In genomic region chr15:8785537-8785936, GRCm38 (mm10) we compare ENCODE assay signal across 18 mouse cellular contexts.
DNase-seq lines count a peak whose midpoint lies in the region; ATAC-seq and TF ChIP-seq lines count a peak whose summit lies in the region.
"Had no signal": no experiment of that assay in that cellular context is flagged by ENCODE, and none has a peak within 500 bp of the region (broad histone marks: within the 10 kb centered on the region; RNA-seq: fewer than 3 reads in every experiment).

No protein-coding gene starts in this region.

- peak overlapping the region; percentile 15; the same call in 1 of the 2 replicates for H3K27ac ChIP-seq in forebrain, embryonic 10.5 days
- no peak overlapping the region for H3K27ac ChIP-seq in forebrain, embryonic 11.5 days (ENCODE audit: low read depth, low read length)
- H3K27ac ChIP-seq in midbrain, embryonic 12.5 days (replicated peaks) = no peak overlapping the region; the same call in 1 of the 2 replicates
- no peak overlapping the region for H3K27ac ChIP-seq in midbrain, embryonic 10.5 days (replicated peaks)
- H3K27ac ChIP-seq in forebrain, postnatal 0 days (ENCODE audit: low read depth, low read length) = no peak overlapping the region
- H3K27ac ChIP-seq: embryonic facial prominence, embryonic 13.5 days; kidney, postnatal 0 days; limb, embryonic 15.5 days; liver, embryonic 15.5 days had no signal

- H3K9ac ChIP-seq in forebrain, embryonic 11.5 days (ENCODE audit: low read length) = no peak overlapping the region
- no peak overlapping the region for H3K9ac ChIP-seq in midbrain, embryonic 12.5 days (replicated peaks)
- no peak overlapping the region for H3K9ac ChIP-seq in forebrain, postnatal 0 days
- H3K9ac ChIP-seq: embryonic facial prominence, embryonic 13.5 days; limb, embryonic 15.5 days; liver, embryonic 15.5 days had no signal

- TF ChIP-seq CTCF in forebrain, postnatal 0 days (IDR thresholded peaks at IDR 0.05; ENCODE audit: low read depth) = no peak

- no peaks in the 10 kb centered on the region for H3K36me3 ChIP-seq in forebrain, embryonic 10.5 days (replicated peaks)
- H3K36me3 ChIP-seq in forebrain, embryonic 11.5 days (ENCODE audit: control insufficient read depth, insufficient read depth, low read length) = no peaks in the 10 kb centered on the region
- H3K36me3 ChIP-seq in midbrain, embryonic 12.5 days = no peaks in the 10 kb centered on the region
- no peaks in the 10 kb centered on the region for H3K36me3 ChIP-seq in midbrain, embryonic 10.5 days
- H3K36me3 ChIP-seq in forebrain, postnatal 0 days (ENCODE audit: insufficient read depth) = no peaks in the 10 kb centered on the region
- H3K36me3 ChIP-seq: embryonic facial prominence, embryonic 13.5 days; limb, embryonic 15.5 days; liver, embryonic 15.5 days had no signal

- no peaks in the 10 kb centered on the region for H3K9me3 ChIP-seq in forebrain, embryonic 10.5 days
- H3K9me3 ChIP-seq in forebrain, embryonic 11.5 days (ENCODE audit: control insufficient read depth, low read length) = no peaks in the 10 kb centered on the region
- no peaks in the 10 kb centered on the region for H3K9me3 ChIP-seq in midbrain, embryonic 12.5 days
- no peaks in the 10 kb centered on the region for H3K9me3 ChIP-seq in midbrain, embryonic 10.5 days (replicated peaks)
- H3K9me3 ChIP-seq in forebrain, postnatal 0 days (ENCODE audit: low read length) = no peaks in the 10 kb centered on the region
- H3K9me3 ChIP-seq: embryonic facial prominence, embryonic 13.5 days; limb, embryonic 15.5 days; liver, embryonic 15.5 days had no signal

- peaks cover 30% of the 10 kb centered on the region for H3K4me1 ChIP-seq in forebrain, embryonic 10.5 days
- peaks cover 8% of the 10 kb centered on the region; the same call in 1 of the 2 replicates for H3K4me1 ChIP-seq in forebrain, embryonic 11.5 days (replicated peaks; ENCODE audit: control insufficient read depth, insufficient read depth, low read length)
- H3K4me1 ChIP-seq in midbrain, embryonic 12.5 days = peaks cover 18% of the 10 kb centered on the region
- peaks cover 16% of the 10 kb centered on the region for H3K4me1 ChIP-seq in midbrain, embryonic 10.5 days
- H3K4me1 ChIP-seq in forebrain, postnatal 0 days (ENCODE audit: insufficient read depth) = no peaks in the 10 kb centered on the region
- H3K4me1 ChIP-seq: embryonic facial prominence, embryonic 13.5 days; liver, embryonic 15.5 days had no signal

- H3K27me3 ChIP-seq in forebrain, embryonic 10.5 days (ENCODE audit: poor library complexity, severe bottlenecking) = no peaks in the 10 kb centered on the region
- H3K27me3 ChIP-seq in forebrain, embryonic 11.5 days (ENCODE audit: control insufficient read depth, insufficient read depth, low read length) = no peaks in the 10 kb centered on the region
- no peaks in the 10 kb centered on the region for H3K27me3 ChIP-seq in midbrain, embryonic 12.5 days
- no peaks in the 10 kb centered on the region for H3K27me3 ChIP-seq in midbrain, embryonic 10.5 days (ENCODE audit: low read depth, poor library complexity, severe bottlenecking)
- no peaks in the 10 kb centered on the region for H3K27me3 ChIP-seq in forebrain, postnatal 0 days (ENCODE audit: insufficient read depth, low read length)
- H3K27me3 ChIP-seq: embryonic facial prominence, embryonic 13.5 days; limb, embryonic 15.5 days; liver, embryonic 15.5 days had no signal

- 86% methylated on average over 6 of the region's 6 CpGs for WGBS in forebrain, embryonic 10.5 days
- 64% methylated on average over 6 of the region's 6 CpGs for WGBS in forebrain, embryonic 11.5 days
- 67% methylated on average over 6 of the region's 6 CpGs for WGBS in midbrain, embryonic 12.5 days
- 86% methylated on average over 6 of the region's 6 CpGs for WGBS in midbrain, embryonic 10.5 days
- WGBS in forebrain, postnatal 0 days = 18% methylated on average over 6 of the region's 6 CpGs

- ATAC-seq in forebrain, embryonic 11.5 days (replicated peaks; ENCODE audit: low FRiP score) = no peak
- 0 out of 2 replicates have a peak, but pooled peaks have one; percentile 17 for ATAC-seq in midbrain, embryonic 12.5 days (ENCODE audit: low FRiP score, low read depth)
- ATAC-seq in forebrain, postnatal 0 days = peak; percentile 23
- no peak for ATAC-seq in inflammation-experienced regulatory T-cells, adult 6 months
- ATAC-seq: lung, postnatal 0 days had no signal

- no peak overlapping the region for H3K4me3 ChIP-seq in forebrain, embryonic 10.5 days
- H3K4me3 ChIP-seq in forebrain, embryonic 11.5 days (ENCODE audit: low read depth, low read length) = no peak overlapping the region
- no peak overlapping the region for H3K4me3 ChIP-seq in midbrain, embryonic 12.5 days
- H3K4me3 ChIP-seq in midbrain, embryonic 10.5 days = no peak overlapping the region
- H3K4me3 ChIP-seq in forebrain, postnatal 0 days (ENCODE audit: low read depth, low read length) = no peak overlapping the region
- H3K4me3 ChIP-seq: embryonic facial prominence, embryonic 13.5 days; limb, embryonic 15.5 days; liver, embryonic 15.5 days had no signal

- H3K4me2 ChIP-seq in forebrain, embryonic 11.5 days (ENCODE audit: low read depth, low read length, severe bottlenecking) = no peak overlapping the region
- no peak overlapping the region for H3K4me2 ChIP-seq in midbrain, embryonic 12.5 days (replicated peaks)
- H3K4me2 ChIP-seq in forebrain, postnatal 0 days (ENCODE audit: low read depth) = no peak overlapping the region
- H3K4me2 ChIP-seq: embryonic facial prominence, embryonic 13.5 days; limb, embryonic 15.5 days; liver, embryonic 15.5 days had no signal

- no peak for DNase-seq in forebrain, embryonic 10.5 days (ENCODE audit: extremely low spot score, low spot score)
- no peak for DNase-seq in forebrain, embryonic 11.5 days (ENCODE audit: low spot score)
- no peak for DNase-seq in midbrain, embryonic 10.5 days (ENCODE audit: low spot score)
- peak; percentile 62 for DNase-seq in NIH3T3 (ENCODE audit: low read depth)
- peak; percentile 48 for DNase-seq in forebrain, postnatal 0 days
- no peak for DNase-seq in right cerebral cortex, postnatal 4 days
- DNase-seq: adrenal gland, adult 8-10 months; gastrocnemius, postnatal 36 days; kidney, adult 18-20 months; layer of hippocampus, postnatal 36 days; thymus, postnatal 25 days had no signal

Comparison
In these comparisons a context has a peak if more than half of its experiments do, and no peak if none do; other contexts are left out.
1. DNase-seq: peak in NIH3T3 (single experiment) and forebrain, postnatal 0 days (single experiment); none in forebrain, embryonic 10.5 days (single experiment), forebrain, embryonic 11.5 days (single experiment), midbrain, embryonic 10.5 days (single experiment) and right cerebral cortex, postnatal 4 days (single experiment).
2. ATAC-seq: peak in midbrain, embryonic 12.5 days (single experiment) and forebrain, postnatal 0 days (single experiment); none in forebrain, embryonic 11.5 days (single experiment) and inflammation-experienced regulatory T-cells, adult 6 months (single experiment).